Mouse (Mus musculus): ENCODE measurements at regions not wholly inside any gene's neighbourhood (a gene's known extent, or its start where the extent isn't known, plus 50 kb on each side); places are given as distances from the start of the nearest gene placed in this dataset.

DNA sequence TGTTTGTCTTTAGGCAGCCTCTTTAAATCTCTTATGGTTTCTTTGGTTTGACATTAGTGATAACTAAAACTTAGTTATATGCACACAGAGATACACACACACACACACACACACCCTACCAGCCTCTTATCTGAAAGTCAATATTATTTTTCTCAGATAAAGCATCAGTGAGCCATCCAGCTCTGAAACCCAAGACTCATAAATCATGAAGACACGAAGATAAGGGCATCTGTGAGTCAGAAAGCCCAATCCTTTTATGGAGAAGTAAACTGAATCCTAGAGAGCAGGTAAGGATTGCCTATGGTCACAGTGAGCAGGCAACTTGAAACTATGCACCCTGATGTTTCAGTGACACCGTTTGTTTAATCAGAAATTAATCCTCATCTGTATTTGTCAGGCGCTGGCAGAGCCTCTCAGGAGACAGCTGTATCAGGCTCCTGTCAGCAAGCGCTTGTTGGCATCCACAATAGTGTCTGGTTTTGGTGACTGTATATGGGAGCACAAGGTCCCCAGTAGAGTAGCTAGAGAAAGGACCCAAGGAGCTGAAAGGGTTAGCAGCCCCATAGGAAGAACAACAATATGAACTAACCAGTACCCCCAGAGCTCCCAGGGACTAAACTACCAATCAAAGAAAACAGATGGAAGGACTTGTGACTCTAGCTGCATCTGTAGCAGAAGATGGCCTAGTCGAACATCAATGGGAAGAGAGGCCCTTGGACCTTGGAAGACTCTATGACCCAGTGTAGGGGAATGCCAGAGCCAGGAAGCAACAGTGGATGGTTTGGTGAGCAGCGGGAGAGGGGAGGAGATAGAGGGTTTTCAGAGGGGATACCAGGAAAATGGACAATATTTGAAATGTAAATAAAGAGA is 207.3 kb upstream of the Ank start:
- TF ChIP-seq CTCF (IDR thresholded peaks at IDR 0.05; ENCODE audit: low read depth, low read length) (no peak), POLR2A (IDR thresholded peaks at IDR 0.05; ENCODE audit: extremely low read depth, insufficient read depth, low read length) (no peak)
